Mouse (Mus musculus): ENCODE results near the gene Casp1.

The Casp1 gene

GRCm38 (mm10) chr9:5298329-5299131 is at the start of gene Casp1:
Gene Casp1, plus strand, starts transcription at chr9:5298517.
- DNase-seq (ENCODE audit: low read depth, low spot score), result no peak

- DNase-seq (ENCODE audit: low read depth, low spot score), result no peak
Observed at GRCm38 (mm10) chr9:5263951-5264475, 34.3 kb upstream of the Casp1 start.

- DNase-seq (ENCODE audit: low read depth, low spot score), result no peak
Observed at GRCm38 (mm10) chr9:5270274-5270673, 28.0 kb upstream of the Casp1 start.

- DNase-seq (ENCODE audit: low read depth, low spot score), result no peak
Observed at GRCm38 (mm10) chr9:5270884-5271283, 27.4 kb upstream of the Casp1 start.

- no peak for DNase-seq (ENCODE audit: low read depth, low spot score)
Observed at GRCm38 (mm10) chr9:5271334-5271845, 26.9 kb upstream of the Casp1 start.

GRCm38 (mm10) chr9:5286071-5286470 is 12.2 kb upstream of the Casp1 start:
- DNase-seq (ENCODE audit: low read depth, low spot score), result no peak

GRCm38 (mm10) chr9:5286597-5286996 is 11.7 kb upstream of the Casp1 start:
- DNase-seq (ENCODE audit: low read depth, low spot score), result no peak

- no peak for DNase-seq (ENCODE audit: low read depth, low spot score)
Observed at GRCm38 (mm10) chr9:5296354-5297237, 1.7 kb upstream of the Casp1 start.

- DNase-seq (ENCODE audit: low read depth, low spot score), result no peak
Observed at GRCm38 (mm10) chr9:5299132-5299381, 740 bp downstream of the Casp1 start.

- no peak for DNase-seq (ENCODE audit: low read depth, low spot score)
Observed at GRCm38 (mm10) chr9:5308561-5308960, 10.2 kb downstream of the Casp1 start, which contains the start of gene Casp4. Gene Casp4, plus strand, starts transcription at chr9:5308828.

- no peak for DNase-seq (ENCODE audit: low read depth, low spot score)
Observed at GRCm38 (mm10) chr9:5310112-5310511, 11.8 kb downstream of the Casp1 start.

- DNase-seq (ENCODE audit: low read depth, low spot score), result no peak
Observed at GRCm38 (mm10) chr9:5311435-5311834, 13.1 kb downstream of the Casp1 start.

GRCm38 (mm10) chr9:5328204-5328603 is 29.9 kb downstream of the Casp1 start:
- DNase-seq (ENCODE audit: low read depth, low spot score), result no peak

- no peak for DNase-seq (ENCODE audit: low read depth, low spot score)
Observed at GRCm38 (mm10) chr9:5332441-5332840, 34.1 kb downstream of the Casp1 start.

GRCm38 (mm10) chr9:5333422-5333821 is 35.1 kb downstream of the Casp1 start:
- DNase-seq (ENCODE audit: low read depth, low spot score), result no peak

GRCm38 (mm10) chr9:5343092-5343491 is 44.8 kb downstream of the Casp1 start:
- no peak for DNase-seq (ENCODE audit: low read depth, low spot score)

GRCm38 (mm10) chr9:5344090-5344489 is 45.8 kb downstream of the Casp1 start:
- DNase-seq (ENCODE audit: low read depth, low spot score), result no peak

GRCm38 (mm10) chr9:5345291-5345898 is 47.1 kb downstream of the Casp1 start, which contains the start of gene Casp12:
Gene Casp12, plus strand, starts transcription at chr9:5345430.
- no peak for DNase-seq (ENCODE audit: low read depth, low spot score)

- DNase-seq (ENCODE audit: low read depth, low spot score), result no peak
Observed at GRCm38 (mm10) chr9:5347381-5347780, 49.1 kb downstream of the Casp1 start.

- no peak for DNase-seq (ENCODE audit: low read depth, low spot score)
Observed at GRCm38 (mm10) chr9:5353673-5354072, 55.4 kb downstream of the Casp1 start.

GRCm38 (mm10) chr9:5356801-5357200 is 58.5 kb downstream of the Casp1 start:
- no peak for DNase-seq (ENCODE audit: low read depth, low spot score)

Data from retina, postnatal 7 days (tissue).